Mouse (Mus musculus) forebrain, postnatal 0 days (tissue): ENCODE measurements around the gene Gm9922. TPM values are rescaled to one million over a fixed set of nuclear protein-coding genes. Genes with fewer than 3 reads are reported as not detected.

Experiments
- ATAC-seq: fragments of 200-750 bp; cut with Nextera tagmentation; 2 replicates; pipeline ENCODE4 v1.8.0; 2017; ENCODE audit warnings: mild to moderate bottlenecking, moderate library complexity
- DNase-seq: peaks from one replicate; pipeline ENCODE4 v3.0.0-alpha.2; 2015
- H3K27ac ChIP-seq: fragments of 300-500 bp; sonication (generic); 2 replicates; pipeline ENCODE4 v1.5.1; 2014; ENCODE audit warnings: low read depth, mild to moderate bottlenecking, antibody characterized with exemption, low read length, moderate library complexity, mixed read lengths
- H3K27me3 ChIP-seq: fragments of 300-500 bp; sonication (generic); 2 replicates; pipeline ENCODE4 v1.6.1; 2014; ENCODE audit warnings: mild to moderate bottlenecking, low read length, mixed read lengths; ENCODE audit not compliant: insufficient read depth
- H3K36me3 ChIP-seq: fragments of 300-500 bp; sonication (generic); 2 replicates; pipeline ENCODE4 v1.6.1; 2014; ENCODE audit warnings: mild to moderate bottlenecking, moderate library complexity; ENCODE audit not compliant: insufficient read depth
- H3K4me1 ChIP-seq: fragments of 300-500 bp; sonication (generic); 2 replicates; pipeline ENCODE4 v1.6.1; 2014; ENCODE audit warnings: antibody characterized with exemption; ENCODE audit not compliant: insufficient read depth
- H3K4me2 ChIP-seq: fragments of 300-500 bp; sonication (generic); 2 replicates; pipeline ENCODE4 v1.6.1; 2014; ENCODE audit warnings: low read depth, mild to moderate bottlenecking, moderate library complexity
- H3K4me3 ChIP-seq: fragments of 300-500 bp; sonication (generic); 2 replicates; pipeline ENCODE4 v1.5.1; 2014; ENCODE audit warnings: low read depth, low read length, mixed read lengths
- H3K9ac ChIP-seq: fragments of 300-500 bp; sonication (generic); 2 replicates; pipeline ENCODE4 v1.6.1; 2014; ENCODE audit warnings: mild to moderate bottlenecking
- H3K9me3 ChIP-seq: fragments of 300-500 bp; sonication (generic); 2 replicates; pipeline ENCODE4 v1.6.1; 2016; ENCODE audit warnings: low read length
- CTCF ChIP-seq: sonication (generic); IDR thresholded peaks from 2 replicates; pipeline ENCODE4 v1.5.1; 2016; ENCODE audit warnings: antibody characterized with exemption, control low read depth, low read depth
- WGBS: fragments of 180-500 bp; shearing (Covaris S2); extraction: QIAGEN DNeasy Blood & Tissue Kit; methylation state at CpG from one replicate; pipeline ENCODE4 v1.1.7; 2014; 5-methylcytosine and 5-hydroxymethylcytosine counted together
- polyA plus RNA-seq: library from polyadenylated mRNA; unstranded; fragments of >200 nt; fragmentation: Nextera tagmentation; extraction: Ambion mirVana; gene quantifications from 2 replicates; pipeline ENCODE4 v1.2.1, GENCODE M21; 2015
- total RNA-seq: library from RNA; depleted of rRNA; stranded (reverse); fragments of >200 nt; gene quantifications from 2 replicates; pipeline ENCODE4 v1.2.3, GENCODE M21; 2014; rRNA removed

Gene Gm9922
- total and polyA plus RNA-seq, 2 experiments from 2014 or later: 2.1 TPM; not detected in 1

- 83% methylated on average over 2 of the region's 2 CpGs for WGBS
- TF ChIP-seq CTCF: no peak
These were observed 41.2 kb downstream of the Gm9922 start for GRCm38 (mm10) chr14:101688406-101688805.

GRCm38 (mm10) chr14:101687696-101688095 lies 41.9 kb downstream of the Gm9922 start:
- DNase-seq: no peak
- H3K4me3 ChIP-seq: no peak overlapping the region
- WGBS: 89% methylated on average over 6 of the region's 6 CpGs
- H3K4me2 ChIP-seq: no peak overlapping the region
- no peaks in the 10 kb centered on the region for H3K27me3 ChIP-seq
- no peak for ATAC-seq
- no peaks in the 10 kb centered on the region for H3K4me1 ChIP-seq
- no peak overlapping the region for H3K27ac ChIP-seq
- H3K9me3 ChIP-seq: no peaks in the 10 kb centered on the region
- H3K36me3 ChIP-seq: peaks cover 8% of the 10 kb centered on the region; the same call in 1 of the 2 replicates
- H3K9ac ChIP-seq: no peak overlapping the region
- TF ChIP-seq CTCF: no peak

More at GRCm38 (mm10) chr14:101688406-101688805, 41.2 kb downstream of the Gm9922 start:
- DNase-seq: no peak
- H3K27ac ChIP-seq: no peak overlapping the region
- no peak overlapping the region for H3K9ac ChIP-seq
- ATAC-seq: no peak
- peaks cover 11% of the 10 kb centered on the region; the same call in 1 of the 2 replicates for H3K36me3 ChIP-seq
- no peak overlapping the region for H3K4me3 ChIP-seq
- no peaks in the 10 kb centered on the region for H3K9me3 ChIP-seq
- no peaks in the 10 kb centered on the region for H3K27me3 ChIP-seq
- H3K4me2 ChIP-seq: no peak overlapping the region
- no peaks in the 10 kb centered on the region for H3K4me1 ChIP-seq

Other genes with a start within 250 kb of the Gm9922 start
- gene Tbc1d4, start 120.6 kb downstream of the Gm9922 start, total RNA-seq: 10.8 and 14.7 TPM in 2 replicates
- 5.2 and 6.9 TPM in 2 replicates for gene Tbc1d4, start 120.6 kb downstream of the Gm9922 start, polyA plus RNA-seq
- 44.9 and 49.5 TPM in 2 replicates for gene Commd6, start 89.1 kb downstream of the Gm9922 start, total RNA-seq
- gene Commd6, start 89.1 kb downstream of the Gm9922 start, polyA plus RNA-seq: 71.4 and 72.4 TPM in 2 replicates
- gene Uchl3, start 75.8 kb downstream of the Gm9922 start, total RNA-seq: 101 and 112 TPM in 2 replicates
- 273 and 332 TPM in 2 replicates for gene Uchl3, start 75.8 kb downstream of the Gm9922 start, polyA plus RNA-seq
- 26.3 and 33.9 TPM in 2 replicates for gene Lmo7, start 143 bp upstream of the Gm9922 start, total RNA-seq
- gene Lmo7, start 143 bp upstream of the Gm9922 start, polyA plus RNA-seq: 11.3 and 13.4 TPM in 2 replicates